Mouse (Mus musculus): ENCODE data around the gene Foxl2.

Gene Foxl2

GRCm38 (mm10) chr9:98955103-98955715 lies at the start of gene Foxl2:
TSS of gene Foxl2 (plus strand) at chr9:98955288.
- DNase-seq (ENCODE audit: low spot score in 2 of 2), result no peak

DNA sequence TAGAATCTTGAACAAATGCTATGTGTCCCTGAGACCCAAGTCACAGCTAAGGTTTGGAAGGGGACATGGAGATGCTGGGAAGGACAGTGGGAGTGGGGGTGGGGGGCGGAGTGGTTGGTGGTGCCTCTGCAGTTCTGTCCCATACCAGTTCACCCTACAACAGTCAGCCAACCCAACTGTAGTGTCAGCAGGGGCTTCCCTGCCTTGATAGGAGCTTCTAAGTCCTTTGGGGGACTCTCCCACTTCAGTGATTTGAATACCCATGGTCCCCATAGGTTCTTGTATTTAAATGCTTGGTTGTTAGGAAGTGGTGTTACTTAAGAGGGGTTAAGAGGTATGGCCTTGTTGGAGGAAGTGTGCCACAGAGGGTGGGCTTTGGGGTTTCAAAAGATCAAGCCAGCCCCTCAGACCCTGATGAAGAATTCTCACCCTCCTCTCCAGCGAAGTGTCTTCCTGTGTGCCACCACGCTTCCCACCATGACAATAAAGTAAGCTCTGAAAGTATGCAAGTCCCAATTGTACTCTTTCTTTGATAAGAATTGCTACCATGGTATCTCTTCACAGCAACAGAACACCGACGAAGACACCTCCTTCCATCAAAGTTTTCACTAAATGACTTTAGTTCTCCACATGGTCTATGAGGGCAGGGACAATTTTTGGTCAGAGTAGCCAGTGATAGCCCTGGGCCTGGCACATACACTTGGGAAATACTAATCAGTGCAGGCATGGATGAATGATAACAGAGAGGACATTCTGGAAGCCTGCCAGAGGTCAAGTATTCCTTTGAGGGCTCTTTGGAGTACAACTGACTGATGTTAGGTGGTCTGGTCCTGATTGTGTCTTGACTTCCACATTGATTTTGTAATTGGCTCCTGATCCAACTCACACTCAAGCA lies 34.2 kb upstream of the Foxl2 start:
- no peak for DNase-seq (ENCODE audit: low spot score in 2 of 2)

- DNase-seq (ENCODE audit: low spot score in 2 of 2), result no peak
Measured at GRCm38 (mm10) chr9:98923119-98923518, 32.0 kb upstream of the Foxl2 start.

- DNase-seq (ENCODE audit: low spot score in 2 of 2), result no peak
Measured at GRCm38 (mm10) chr9:98924183-98924582, 30.9 kb upstream of the Foxl2 start.

DNA sequence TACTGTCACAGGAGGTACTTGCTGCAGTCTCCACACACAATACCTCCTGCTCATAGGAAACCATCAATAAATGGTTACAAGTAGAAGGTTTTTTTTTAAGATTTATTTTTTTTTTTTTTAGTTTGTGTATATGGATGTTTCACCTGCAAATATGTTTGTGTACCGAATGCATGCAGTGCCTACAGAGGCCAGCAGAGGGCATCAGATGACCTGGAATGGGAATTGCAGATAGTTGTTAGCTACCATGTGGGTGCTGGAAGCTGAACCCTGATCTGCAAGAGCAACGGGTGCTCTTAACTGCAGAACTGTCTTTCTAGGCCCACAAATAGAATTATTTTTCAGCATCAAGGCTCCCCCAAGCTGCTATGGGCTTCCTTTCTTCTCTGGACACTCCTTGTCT lies 25.6 kb upstream of the Foxl2 start:
- DNase-seq (ENCODE audit: low spot score in 2 of 2), result no peak

- DNase-seq (ENCODE audit: low spot score in 2 of 2), result no peak
Measured at GRCm38 (mm10) chr9:98932931-98933330, 22.2 kb upstream of the Foxl2 start.

GRCm38 (mm10) chr9:98935190-98935909 lies 19.7 kb upstream of the Foxl2 start:
- DNase-seq (ENCODE audit: low spot score in 2 of 2), result no peak

- no peak for DNase-seq (ENCODE audit: low spot score in 2 of 2)
Measured at GRCm38 (mm10) chr9:98939290-98939689, 15.8 kb upstream of the Foxl2 start.

DNA sequence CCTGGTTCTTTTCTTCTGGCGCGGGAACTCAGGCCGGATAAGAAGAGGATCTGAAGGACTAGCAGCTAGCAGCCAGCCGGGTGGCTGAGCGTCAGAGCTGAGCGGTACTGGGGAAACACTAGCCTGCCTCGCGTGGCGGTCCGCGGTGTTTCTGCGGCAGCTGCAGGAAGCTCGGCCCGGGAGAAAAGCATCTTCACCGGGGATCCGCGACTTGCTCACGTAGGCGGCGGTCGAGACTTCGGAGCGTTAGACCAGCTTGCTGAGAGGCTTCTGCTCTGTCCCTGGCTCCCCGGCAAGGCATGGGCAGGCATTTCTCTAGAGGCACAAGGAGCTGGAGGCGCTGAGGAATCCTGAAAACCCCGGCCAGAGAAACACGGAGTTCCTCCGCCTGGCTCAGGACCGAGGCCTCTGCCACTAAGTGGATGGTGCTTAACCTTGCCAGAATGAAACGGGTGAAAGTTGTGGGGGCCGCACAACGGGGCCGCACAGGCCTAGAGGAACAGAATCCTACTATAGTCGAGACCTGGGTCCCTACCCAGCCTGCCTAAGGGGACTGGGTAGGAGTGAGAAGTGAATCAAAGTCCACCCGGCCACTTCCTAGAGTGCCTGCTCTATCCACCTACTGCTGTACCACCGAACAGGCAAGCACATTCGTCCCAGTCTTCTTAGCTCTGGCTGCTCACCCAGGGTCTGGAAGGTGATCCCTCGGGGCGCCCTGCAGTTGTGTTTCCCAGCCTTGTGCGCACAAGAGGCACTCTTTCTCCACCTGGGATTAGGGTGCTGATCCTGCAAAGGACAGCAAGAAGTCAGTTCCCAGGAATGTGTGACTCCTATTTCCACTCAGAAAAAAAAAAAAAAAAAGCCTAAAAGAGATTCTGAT lies 2.7 kb upstream of the Foxl2 start:
- no peak for DNase-seq (ENCODE audit: low spot score in 2 of 2)

DNA sequence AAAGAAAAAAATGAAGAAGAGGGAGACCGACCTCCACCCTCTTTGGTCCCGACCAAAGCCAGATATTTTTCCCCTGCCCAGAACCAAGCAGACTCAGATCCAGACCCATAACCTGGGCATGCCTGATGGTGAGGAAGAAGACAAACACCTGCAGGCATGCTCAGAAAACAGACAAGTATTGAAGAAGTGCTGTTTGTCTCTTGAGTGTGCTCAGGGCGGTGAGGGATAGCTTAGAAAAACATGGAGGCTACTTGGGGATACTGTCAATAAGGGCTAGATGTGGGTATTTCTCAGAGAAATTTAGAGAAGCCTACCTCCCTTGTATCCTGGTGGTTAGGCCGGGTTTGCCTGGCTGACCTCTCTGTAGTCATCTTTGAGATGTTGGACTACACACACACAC lies 1.8 kb upstream of the Foxl2 start:
- DNase-seq (ENCODE audit: low spot score in 2 of 2), result no peak

GRCm38 (mm10) chr9:98953830-98954229 lies 1.3 kb upstream of the Foxl2 start:
- no peak for DNase-seq (ENCODE audit: low spot score in 2 of 2)

GRCm38 (mm10) chr9:98954391-98955102 lies 541 bp upstream of the Foxl2 start:
- no peak for DNase-seq (ENCODE audit: low spot score in 2 of 2)

DNA sequence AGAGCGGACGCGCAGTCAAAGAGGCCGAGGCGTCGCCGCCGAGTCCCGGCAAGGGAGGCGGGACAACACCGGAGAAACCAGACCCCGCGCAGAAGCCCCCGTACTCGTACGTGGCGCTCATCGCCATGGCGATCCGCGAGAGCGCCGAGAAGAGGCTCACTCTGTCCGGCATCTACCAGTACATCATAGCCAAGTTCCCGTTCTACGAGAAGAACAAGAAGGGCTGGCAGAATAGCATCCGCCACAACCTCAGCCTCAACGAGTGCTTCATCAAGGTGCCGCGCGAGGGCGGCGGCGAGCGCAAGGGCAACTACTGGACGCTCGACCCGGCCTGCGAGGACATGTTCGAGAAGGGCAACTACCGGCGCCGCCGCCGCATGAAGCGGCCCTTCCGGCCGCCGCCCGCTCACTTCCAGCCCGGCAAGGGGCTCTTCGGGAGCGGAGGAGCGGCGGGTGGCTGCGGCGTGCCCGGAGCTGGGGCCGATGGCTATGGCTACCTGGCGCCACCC lies 682 bp downstream of the Foxl2 start:
- no peak for DNase-seq (ENCODE audit: low spot score in 2 of 2)

DNA sequence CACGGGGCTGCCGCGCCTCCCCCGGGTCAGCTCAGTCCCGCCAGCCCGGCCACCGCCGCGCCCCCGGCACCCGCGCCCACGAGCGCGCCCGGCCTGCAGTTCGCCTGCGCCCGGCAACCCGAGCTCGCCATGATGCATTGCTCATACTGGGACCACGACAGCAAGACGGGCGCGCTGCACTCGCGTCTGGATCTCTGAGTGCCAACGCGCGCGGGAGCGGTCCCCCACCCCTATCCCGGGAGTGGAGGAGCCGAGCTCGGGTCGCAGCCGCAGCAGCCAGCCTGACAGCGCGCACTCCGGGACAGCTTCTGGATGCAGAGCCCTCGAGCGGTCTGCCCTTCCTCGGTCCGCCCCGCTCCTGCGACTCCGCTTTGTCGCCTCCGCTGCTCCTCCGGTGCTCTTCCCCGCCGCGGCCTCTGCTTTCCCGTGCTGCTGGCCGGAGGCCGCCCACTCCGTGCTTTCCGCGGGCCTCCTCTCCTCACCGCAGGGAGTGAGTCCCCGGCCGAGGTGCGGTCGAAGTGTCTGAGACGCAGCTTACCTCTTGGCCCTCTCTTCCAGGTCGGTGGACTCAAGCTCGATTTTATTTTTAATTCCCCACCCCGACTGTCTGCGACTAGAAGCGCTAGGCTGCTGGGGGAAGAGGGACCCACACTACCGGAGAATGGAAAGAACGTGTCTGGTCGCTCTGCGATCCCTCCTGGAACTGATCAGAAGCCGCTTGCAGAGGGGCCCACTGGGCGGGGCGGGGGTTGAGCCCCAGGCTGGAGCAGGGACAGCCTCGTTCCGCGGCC lies 1.7 kb downstream of the Foxl2 start:
- DNase-seq (ENCODE audit: low spot score in 2 of 2), result no peak

DNA sequence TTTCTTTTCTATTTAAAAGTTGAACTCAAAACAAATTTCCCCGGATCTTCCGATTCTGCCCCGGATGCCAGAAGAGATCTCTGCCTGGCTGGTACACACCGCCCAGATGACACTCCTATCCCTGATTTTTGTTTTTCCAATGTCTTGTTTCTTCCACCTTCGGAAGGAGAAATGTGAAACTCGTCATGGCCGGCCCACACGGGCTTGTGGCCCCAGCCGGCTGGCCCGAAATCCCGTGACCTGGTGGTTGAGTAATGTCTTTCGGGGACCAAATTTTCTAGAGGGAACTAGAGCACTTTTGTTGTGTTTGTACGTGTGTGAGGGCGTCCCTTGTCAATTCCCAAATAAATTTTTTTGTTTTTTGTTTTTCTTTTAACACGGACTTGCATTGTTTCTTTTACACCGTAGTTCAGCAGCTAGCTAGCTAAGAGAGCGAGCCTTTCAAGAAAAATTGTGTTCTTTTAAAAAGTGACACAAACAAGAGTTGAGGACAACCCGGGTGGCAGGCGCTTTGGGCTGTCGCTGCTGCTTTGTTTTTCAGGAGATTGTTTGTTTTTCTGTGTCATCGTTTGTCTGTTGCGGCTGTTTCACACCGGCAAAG lies 2.8 kb downstream of the Foxl2 start:
- no peak for DNase-seq (ENCODE audit: low spot score in 2 of 2)

DNA sequence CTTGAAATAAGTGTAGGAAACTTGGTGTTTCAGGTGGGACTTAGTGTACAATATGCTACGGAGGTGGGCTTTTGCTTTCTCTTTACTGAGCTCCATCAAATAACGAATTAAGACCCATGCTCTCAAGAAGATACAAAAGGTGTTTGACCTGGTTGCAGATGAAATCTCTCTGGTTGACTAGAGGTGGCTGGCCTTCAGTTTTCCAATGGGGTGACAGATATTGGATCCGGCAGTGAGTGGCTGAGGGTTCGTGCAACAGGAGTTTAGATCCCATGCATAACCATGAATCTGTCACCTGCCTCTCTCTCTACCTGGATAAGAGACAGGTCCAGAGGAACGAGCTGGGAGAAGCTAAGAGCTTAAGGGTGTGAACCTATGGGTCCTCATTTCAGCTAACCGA lies 3.5 kb downstream of the Foxl2 start:
- no peak for DNase-seq (ENCODE audit: low spot score in 2 of 2)

DNA sequence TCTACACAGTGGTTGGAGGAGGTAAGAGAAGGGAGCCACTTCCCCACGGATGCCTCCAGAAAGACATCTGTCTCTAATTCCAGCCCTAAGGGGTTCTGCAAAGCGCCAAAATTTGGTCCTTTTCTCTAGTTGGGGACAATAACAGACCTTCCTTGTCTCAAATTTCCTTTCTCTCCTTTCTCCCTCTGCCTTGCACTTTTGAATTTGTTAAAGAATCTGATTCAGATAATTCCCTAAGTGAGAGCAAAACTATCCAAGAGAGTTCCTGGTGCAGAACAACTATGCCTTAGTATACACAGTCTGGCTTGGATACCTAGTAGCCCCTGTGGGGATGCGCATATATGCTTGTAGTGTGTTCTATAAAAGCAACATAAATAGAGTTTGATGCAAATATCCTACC lies 4.8 kb downstream of the Foxl2 start:
- no peak for DNase-seq (ENCODE audit: low spot score in 2 of 2)

DNA sequence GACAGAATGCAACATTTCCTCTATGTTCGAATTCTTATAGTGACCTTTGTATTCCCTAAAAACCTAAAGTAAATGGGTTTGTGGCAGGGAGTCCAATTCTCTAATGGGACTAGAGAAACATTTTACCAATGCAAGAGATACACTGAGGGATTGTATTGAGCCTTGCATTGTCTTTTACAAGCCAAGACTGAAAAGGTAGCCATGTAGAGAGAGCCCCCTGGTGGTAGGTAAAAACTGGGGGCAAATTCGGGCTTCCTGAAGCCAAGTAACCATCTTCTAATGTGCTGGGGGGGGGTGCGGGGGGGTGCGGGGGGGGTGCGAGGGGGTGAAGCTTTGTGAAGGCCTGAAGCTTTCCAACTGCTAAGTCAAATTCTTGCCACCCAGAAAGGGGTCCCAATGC lies 5.3 kb downstream of the Foxl2 start:
- DNase-seq (ENCODE audit: low spot score in 2 of 2), result no peak
